Mouse (Mus musculus) megakaryocyte, adult 5-6 weeks (primary cell): ENCODE results near the gene Smarce1. TPM values are rescaled to one million over a fixed set of nuclear protein-coding genes. Genes with fewer than 3 reads are reported as not detected.

ENCODE experiments used
- ATAC-seq: 2 replicates; pipeline ENCODE4 v1.8.0; 2016; ENCODE audit warnings: mild to moderate bottlenecking, inconsistent platforms; ENCODE audit not compliant: poor library complexity, severe bottlenecking
- total RNA-seq, 2 experiments: library from RNA; stranded (forward) in 1 of 2; stranded (reverse) in 1 of 2; fragments of 153-499, 151-499 nt in 1 of 2; fragments of 221-1000, 200-1000 nt in 1 of 2; gene quantifications; 2 replicates each; pipeline versions ENCODE4 v1.2.3 to v1.2.4; 2015 to 2017

The Smarce1 gene
- total RNA-seq, 2 experiments from 2014 or later = 59.4 to 177 TPM

DNA sequence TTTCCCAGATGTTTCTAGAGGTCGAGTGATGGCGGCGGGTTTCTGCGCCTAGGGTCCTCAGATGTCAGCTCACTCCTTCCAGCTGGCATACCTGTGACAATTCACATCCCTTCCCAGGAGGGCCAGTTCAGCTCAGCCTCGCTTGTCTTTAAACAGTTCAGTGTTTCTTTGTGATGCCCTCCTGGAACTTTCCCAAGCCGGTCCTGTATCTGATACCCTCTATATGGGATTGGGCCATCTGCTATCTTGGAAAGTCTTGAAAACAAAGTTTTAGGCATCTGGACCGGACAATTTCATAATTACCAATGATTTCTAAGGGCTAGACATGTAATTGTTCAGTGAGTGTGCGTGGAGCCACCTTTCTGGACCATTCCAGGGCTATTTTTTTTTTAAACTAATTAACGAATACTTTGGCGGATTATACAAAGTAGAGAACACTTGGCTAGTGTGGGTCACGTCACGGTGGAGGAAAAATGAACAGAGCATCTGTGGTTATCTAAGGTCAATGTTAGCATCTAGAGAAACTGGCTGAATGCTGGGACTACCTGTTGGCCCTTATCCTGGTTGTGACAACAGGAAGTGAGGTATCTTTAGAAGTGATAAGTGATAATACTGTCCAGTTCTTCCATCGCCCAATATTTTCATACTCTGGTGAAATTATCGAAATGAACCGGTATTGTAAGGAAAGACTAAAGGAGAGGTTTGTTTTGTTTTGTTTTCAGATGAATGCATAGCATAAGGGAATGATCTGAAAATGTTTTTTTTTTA, 416 bp upstream of the Smarce1 start:
- ATAC-seq = no peak

DNA sequence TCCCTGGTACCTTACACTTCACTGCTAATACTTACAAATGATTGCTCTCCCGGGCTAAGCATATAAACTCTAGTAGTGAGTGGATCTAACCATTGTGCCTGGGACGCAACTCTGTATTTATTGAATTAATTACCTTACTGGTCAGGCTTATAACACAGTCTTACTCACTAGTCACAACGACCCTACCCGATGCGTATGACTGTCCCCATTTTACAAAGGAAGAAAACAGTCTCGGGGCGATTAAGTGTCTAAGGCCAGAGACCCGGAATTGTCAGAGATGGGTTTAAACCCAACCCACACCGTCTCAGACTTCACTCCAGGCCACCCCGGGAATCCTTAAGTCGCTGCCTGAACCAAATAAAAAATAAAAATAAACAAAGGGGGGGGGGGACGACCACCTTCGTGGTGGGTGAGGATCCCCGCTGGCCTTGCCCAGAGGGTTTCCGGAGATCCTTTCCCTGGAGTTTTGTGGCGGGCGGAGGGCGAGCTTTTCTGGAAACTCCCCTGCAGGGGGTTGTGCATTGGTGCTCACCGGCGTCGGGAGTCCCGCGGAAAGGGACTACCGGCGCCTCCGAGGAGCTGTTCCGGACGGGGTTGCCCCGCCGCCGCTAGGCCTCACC, 1.1 kb downstream of the Smarce1 start:
- peak; percentile 31 for ATAC-seq

- no peak for ATAC-seq
Observed at GRCm38 (mm10) chr11:99226298-99226697, 4.5 kb downstream of the Smarce1 start.

GRCm38 (mm10) chr11:99223310-99223709, 7.5 kb downstream of the Smarce1 start:
- no peak for ATAC-seq

DNA sequence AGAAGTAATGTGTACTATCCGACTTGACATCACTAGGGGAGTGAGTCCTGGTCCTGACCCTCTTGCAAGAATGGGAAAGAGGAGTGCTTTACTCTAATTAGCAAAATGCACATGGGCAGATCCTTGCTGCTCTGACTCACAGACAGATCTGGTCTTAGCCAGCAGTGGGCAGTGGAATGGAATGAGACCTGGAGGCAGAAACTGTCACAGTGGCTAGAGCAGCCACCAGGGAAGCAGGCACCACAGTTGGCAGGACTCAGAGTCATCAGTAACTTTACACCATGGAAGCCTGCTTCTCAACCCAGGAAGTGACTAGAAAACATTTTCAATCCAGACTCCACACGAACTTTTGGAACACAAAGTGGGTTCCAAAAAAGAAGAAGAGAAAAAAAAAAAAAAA, 9.0 kb downstream of the Smarce1 start:
- ATAC-seq = no peak

DNA sequence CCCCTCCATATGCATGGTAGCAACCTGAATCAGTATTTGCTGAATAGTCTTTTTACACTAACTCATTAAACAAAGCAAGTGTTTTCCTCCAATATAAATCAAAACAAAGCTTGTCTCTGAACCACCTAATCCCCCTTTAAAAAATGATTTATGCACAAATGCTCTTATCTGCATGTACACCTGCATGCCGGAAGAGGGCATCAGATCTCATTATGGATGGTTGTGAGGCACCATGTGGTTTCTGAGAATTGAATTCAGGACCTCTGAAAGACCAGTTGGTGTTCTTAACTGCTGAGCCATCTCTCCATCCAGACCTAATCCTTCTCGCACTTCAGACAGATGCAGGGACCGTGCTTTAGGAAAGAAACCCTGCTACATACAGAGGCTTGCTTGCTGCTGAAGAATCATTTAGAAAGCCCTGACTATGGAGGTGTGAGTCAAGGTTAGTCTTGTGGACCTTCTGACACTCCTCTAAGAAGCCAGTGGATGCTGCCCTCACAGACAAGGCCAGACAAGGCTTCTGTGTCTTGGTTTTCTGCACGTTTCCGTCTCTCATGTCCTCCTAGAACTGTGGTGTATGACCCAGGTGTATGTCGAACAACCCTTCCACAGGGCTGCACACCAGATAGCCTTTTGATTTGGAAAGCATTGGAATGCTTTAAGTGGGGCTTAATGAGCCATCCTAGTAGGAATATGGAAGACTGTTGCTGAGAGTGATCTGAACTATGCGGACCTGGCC, 13.4 kb downstream of the Smarce1 start:
- ATAC-seq = no peak

DNA sequence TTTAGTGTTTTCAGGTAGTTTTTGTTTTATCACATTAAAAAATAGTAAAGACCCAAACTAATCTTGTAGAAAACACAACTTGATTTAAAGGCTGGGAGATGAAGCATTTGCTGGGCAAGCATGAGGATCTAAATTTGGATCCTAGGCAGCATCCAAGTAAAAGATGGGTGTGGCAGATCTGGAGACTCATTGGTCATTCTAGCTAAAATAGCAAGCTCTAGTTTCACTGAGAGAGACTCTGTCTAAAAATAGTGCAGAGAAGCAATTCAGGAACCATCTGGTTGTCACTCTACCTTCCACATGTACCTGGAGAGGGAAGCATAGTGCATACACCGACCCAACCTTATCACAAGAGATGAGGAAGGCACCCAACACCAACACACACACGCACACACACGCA, 14.6 kb downstream of the Smarce1 start:
- no peak for ATAC-seq

- ATAC-seq = no peak
Observed at GRCm38 (mm10) chr11:99212693-99213092, 18.1 kb downstream of the Smarce1 start.

DNA sequence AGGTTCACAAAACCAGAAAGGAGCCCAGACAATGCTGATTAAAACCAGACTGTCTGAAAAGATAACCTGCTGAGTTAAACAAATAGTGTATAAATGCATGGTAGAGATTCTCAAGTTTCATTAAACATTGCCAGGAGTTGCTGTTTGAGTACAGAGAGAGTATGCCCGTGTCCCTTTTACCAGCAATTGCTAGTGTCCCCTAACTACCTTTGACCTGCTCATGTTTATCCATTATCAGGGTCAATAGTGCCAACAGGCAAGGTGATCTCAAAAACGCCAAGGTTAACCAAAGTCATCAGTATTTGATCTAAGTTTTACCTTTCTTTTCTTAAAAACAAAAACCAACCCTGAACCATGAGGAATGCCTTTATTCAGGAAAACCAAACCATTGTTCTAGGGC, 18.9 kb downstream of the Smarce1 start:
- ATAC-seq = no peak

GRCm38 (mm10) chr11:99208105-99208669, 22.6 kb downstream of the Smarce1 start:
- no peak for ATAC-seq

DNA sequence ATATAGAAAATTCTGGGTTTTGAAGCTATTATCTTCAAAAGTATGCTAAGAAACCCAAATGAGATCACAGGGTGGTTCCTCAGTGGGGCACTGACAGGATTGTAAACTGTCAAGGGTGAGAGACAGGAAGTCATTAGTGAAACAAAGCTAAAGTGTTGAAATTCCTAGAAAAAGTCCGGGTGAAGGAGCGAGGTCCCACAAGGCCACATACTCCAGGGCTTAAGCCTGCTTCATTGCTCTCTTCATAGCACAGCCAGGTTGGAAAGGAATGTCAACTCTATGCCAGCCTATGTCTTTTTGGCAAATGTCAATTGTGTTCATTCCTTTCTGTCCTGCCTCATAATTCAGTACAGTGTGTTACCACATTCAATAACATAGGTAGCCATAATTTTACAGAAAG, 23.4 kb downstream of the Smarce1 start:
- no peak for ATAC-seq

- ATAC-seq = peak; percentile 43; the same call in 1 of the 2 replicates
Observed at GRCm38 (mm10) chr11:99206954-99207353, 23.9 kb downstream of the Smarce1 start.

DNA sequence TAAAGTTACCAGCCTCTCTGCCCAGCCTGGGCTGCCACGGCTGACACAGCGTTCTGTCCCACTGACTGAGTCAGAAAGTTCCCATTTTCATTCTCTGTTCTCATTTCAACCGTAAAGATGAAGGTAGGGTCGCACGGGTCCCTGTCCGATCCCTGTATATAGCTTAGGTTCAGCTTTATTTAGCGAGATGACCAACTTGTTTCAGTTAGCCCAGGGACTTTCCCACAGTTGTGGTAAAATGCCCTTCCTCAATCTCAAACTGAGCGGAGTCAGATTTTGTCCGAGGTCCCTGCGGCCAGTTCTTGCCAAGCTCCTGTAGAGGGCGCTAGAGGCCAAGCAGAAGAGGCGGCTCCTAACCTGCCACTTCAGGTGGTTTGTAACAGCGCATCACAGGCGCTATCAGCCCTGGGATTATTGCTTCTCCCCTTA, 41.6 kb downstream of the Smarce1 start:
- ATAC-seq = peak; percentile 92

DNA sequence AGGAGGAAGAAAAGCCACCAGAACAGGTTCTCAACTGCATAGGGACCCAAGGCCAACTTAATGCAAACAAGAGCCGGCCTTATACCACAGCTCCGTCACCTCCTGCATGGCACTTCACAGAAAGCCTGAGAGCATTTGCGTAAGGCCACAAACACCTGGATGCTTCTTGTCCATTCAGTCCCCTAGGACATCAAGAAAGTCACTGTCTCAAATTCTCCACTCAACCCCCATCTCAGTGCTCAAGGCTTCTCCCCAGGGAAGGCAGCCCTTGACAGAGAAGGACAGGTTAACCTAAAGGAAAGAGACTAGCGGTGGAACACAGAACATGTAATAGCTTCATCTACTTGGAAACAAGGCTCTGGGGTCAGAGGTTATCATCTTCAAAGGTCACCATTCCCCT, 43.5 kb downstream of the Smarce1 start:
- no peak for ATAC-seq

DNA sequence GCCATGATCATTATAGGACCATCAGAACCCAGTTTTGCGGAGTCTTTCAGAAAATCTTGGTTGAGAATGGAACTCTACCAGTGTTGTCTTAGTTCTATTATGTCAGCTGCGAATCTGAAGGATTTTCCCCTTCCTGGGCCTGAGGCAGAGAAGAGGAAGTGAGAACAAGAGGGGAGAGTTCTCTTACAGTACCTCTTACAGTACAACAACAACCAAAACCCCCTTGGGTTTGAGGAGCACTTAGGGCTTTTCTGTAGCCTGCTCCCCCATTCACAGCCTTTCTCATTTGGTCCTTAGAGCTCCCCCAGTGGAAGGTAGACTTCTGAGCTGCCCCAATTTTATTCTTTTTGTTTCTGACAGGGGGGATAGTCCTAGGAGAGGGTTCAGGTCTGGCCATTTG, 44.0 kb downstream of the Smarce1 start:
- 0 out of 2 replicates have a peak, but pooled peaks have one; percentile 24 for ATAC-seq

DNA sequence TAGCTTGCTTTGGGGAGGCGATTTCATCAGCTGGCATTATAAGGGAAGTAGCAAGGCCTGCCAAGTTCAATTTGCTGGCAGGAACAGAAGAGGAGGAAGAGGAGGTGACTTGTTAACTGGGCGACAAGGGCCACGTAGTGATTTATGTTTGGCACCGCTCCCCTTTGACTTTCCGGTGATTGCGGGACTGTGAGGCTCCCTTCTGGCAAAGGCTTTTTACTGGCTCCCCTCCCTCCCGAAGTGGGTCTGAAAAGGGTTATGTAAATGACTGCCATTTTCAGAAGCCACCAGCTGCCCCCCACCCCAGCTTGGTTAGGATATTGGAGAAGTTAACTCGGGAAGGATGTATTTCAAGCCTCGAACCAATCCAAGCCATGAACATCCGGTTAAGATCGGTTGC, 48.2 kb downstream of the Smarce1 start:
- peak; percentile 68 for ATAC-seq

- ATAC-seq = no peak
Observed at GRCm38 (mm10) chr11:99180071-99180470, 50.7 kb downstream of the Smarce1 start.

GRCm38 (mm10) chr11:99177925-99178198, 53.0 kb downstream of the Smarce1 start:
- ATAC-seq = no peak

DNA sequence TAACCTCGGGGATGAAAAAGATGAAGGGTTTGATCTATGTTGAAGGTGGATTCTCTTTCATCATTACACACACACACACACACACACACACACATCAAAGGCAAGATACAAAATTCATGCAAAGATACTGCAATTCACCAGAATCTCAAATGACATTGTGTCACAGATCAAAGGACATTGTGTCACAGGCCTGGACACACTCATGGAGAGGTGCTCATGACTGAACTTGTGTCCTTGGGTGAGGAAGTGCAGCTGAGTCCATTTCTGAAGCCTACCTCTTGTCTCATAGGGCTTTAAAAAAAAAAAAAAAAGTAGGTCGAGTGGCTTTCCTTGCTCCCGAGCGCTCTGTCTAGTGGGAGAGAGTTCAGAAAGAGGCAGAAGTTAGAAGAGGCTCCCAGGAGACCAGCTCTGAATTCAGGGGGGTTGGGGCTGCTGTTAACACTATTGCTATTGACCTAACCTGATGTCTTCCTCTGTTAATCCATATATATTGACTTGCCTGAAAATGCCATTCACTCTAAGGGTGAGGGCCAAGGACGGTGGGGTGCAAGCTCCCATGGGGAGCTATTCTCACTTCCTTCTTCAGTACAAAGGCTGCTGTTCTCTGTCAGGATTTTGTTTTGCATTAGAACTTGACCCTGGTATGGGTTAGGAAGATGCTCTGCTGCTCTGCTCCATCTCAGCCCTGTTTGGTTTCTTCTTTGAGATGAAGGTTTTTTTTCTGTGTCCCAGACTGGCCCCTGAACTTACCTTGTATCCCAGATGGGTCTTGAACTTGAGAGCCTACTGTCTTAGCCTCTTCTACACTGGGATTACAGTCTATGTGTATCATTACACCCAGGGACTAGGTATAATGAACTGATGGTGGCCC, 53.5 kb downstream of the Smarce1 start:
- no peak for ATAC-seq

DNA sequence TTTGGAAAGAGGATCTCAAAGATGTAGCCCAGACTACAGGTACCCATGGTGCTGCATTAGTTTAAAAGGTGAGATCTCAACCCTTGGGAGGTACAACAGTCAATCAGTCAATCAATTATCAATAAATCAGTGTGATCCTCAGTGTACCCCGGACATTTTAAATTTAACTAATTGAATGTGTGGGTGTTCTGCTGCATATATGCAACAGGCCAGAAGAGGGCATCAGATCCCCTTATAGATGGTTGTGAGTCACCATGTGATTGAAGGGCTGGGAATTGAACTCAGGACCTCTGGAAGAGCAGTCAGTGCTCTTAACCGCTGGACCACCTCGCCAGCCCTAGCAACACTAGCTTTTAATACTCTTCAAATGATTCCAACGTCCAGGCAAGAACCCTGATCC, 58.8 kb downstream of the Smarce1 start:
- no peak for ATAC-seq

DNA sequence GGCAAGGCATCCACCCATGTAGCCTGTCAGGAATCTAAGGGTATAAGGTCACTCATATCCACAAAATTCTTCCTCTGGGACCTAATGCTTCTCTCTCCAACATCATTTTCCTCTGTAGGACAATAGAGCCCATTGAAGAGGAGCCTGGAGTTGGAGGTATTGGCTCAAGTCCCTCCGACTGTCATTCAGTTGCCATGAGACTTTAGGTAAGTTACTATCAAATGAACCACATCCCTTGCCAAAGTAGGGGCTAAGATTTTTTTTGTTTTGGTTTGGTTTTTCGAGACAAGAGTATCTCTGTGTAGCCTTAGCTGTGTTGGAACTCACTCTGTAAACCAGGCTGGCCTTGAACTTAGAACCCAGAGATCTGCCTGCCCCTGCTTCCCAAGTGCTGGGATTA, 59.4 kb downstream of the Smarce1 start:
- ATAC-seq = no peak
